Mouse (Mus musculus) kidney, adult 8-10 months (tissue): ENCODE measurements around the gene Cdyl.

Source experiments
- DNase-seq, 2 experiments: peaks; one replicate each; pipeline ENCODE4 v3.0.0; 2022

Gene Cdyl

GRCm38 (mm10) chr13:35765817-35766216, 106.2 kb downstream of the Cdyl start:
- DNase-seq: no peak

GRCm38 (mm10) chr13:35769673-35770072, 110.0 kb downstream of the Cdyl start:
- DNase-seq: no peak

- DNase-seq: no peak
These were observed 110.8 kb downstream of the Cdyl start for GRCm38 (mm10) chr13:35770421-35770820.

- peak in 1 of 2 experiments; percentile 12 for DNase-seq
These were observed 112.3 kb downstream of the Cdyl start for GRCm38 (mm10) chr13:35771968-35772382.

- no peak for DNase-seq
These were observed 114.1 kb downstream of the Cdyl start for GRCm38 (mm10) chr13:35773763-35774162.

- DNase-seq: no peak
These were observed 116.5 kb downstream of the Cdyl start for GRCm38 (mm10) chr13:35776123-35776522.

- DNase-seq: no peak
These were observed 121.1 kb downstream of the Cdyl start for GRCm38 (mm10) chr13:35780714-35781113.

GRCm38 (mm10) chr13:35781755-35782154, 122.1 kb downstream of the Cdyl start:
- DNase-seq: no peak

- DNase-seq: peak; percentile 49
These were observed 123.3 kb downstream of the Cdyl start for GRCm38 (mm10) chr13:35782949-35783348.

GRCm38 (mm10) chr13:35783576-35783975, 123.9 kb downstream of the Cdyl start:
- DNase-seq: no peak

- no peak for DNase-seq
These were observed 124.6 kb downstream of the Cdyl start for GRCm38 (mm10) chr13:35784281-35784680.

GRCm38 (mm10) chr13:35785330-35785939, 125.8 kb downstream of the Cdyl start:
- DNase-seq: no peak

GRCm38 (mm10) chr13:35786726-35787399, 127.2 kb downstream of the Cdyl start:
- no peak for DNase-seq

- DNase-seq: no peak
These were observed 129.9 kb downstream of the Cdyl start for GRCm38 (mm10) chr13:35789577-35789976.

- no peak for DNase-seq
These were observed 130.8 kb downstream of the Cdyl start for GRCm38 (mm10) chr13:35790431-35790830.

- no peak for DNase-seq
These were observed 134.7 kb downstream of the Cdyl start for GRCm38 (mm10) chr13:35794309-35794708.

GRCm38 (mm10) chr13:35794774-35795173, 135.1 kb downstream of the Cdyl start:
- DNase-seq: no peak

- no peak for DNase-seq
These were observed 136.3 kb downstream of the Cdyl start for GRCm38 (mm10) chr13:35795887-35796286.

- no peak for DNase-seq
These were observed 136.7 kb downstream of the Cdyl start for GRCm38 (mm10) chr13:35796352-35796751.

GRCm38 (mm10) chr13:35797811-35798522, 138.3 kb downstream of the Cdyl start:
- no peak for DNase-seq

GRCm38 (mm10) chr13:35798645-35799044, 139.0 kb downstream of the Cdyl start:
- DNase-seq: peak in 1 of 2 experiments; percentile 17

- DNase-seq: no peak
These were observed 140.6 kb downstream of the Cdyl start for GRCm38 (mm10) chr13:35800270-35800669.

- DNase-seq: no peak
These were observed 146.1 kb downstream of the Cdyl start for GRCm38 (mm10) chr13:35805727-35806126.

GRCm38 (mm10) chr13:35806165-35806564, 146.5 kb downstream of the Cdyl start:
- no peak for DNase-seq
